Mouse (Mus musculus): ENCODE measurements around the gene Pex14.

- no peak for TF ChIP-seq POLR2A (IDR thresholded peaks at IDR 0.05; ENCODE audit: extremely low read depth, insufficient read depth, low read length)
- no peak for TF ChIP-seq CTCF (IDR thresholded peaks at IDR 0.05; ENCODE audit: low read depth, low read length)
These were observed 175.7 kb downstream of the Pex14 start for GRCm38 (mm10) chr4:148923976-148924375.

Measured in liver, adult 2 months (tissue).